Mouse (Mus musculus): ENCODE results near the gene Myadml2. TPM values are rescaled to one million over a fixed set of nuclear protein-coding genes. Genes with fewer than 3 reads are reported as not detected.

The Myadml2 gene
- polyA plus RNA-seq, 1 experiment from 2014 or later = 0.23 TPM

DNA sequence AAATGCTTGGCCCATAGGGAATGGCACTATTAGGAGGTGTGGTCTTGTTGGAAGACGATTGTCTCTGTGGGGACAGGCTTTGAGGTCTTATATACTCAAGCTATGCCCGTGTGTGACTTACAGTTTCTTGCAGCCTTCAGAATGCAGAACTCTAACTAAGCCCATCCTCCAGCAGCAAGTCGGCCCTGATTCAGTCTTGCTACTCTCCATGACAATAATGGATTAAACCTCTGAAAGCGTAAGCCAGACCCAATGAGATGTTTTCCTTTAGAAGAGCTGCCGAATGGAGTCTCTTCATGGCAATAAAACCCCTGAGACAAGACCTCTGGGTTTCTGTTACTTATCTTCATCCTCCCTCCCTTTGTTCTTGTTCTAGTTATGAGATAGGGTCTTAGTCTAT, 13.1 kb downstream of the Myadml2 start:
- WGBS (ENCODE audit: insufficient replicate concordance) = 78% methylated on average over 5 of the region's 5 CpGs
- peak overlapping the region; percentile 76 for H3K4me2 ChIP-seq
- peak overlapping the region; percentile 94; the same call in 1 of the 2 replicates for H3K27ac ChIP-seq
- H3K36me3 ChIP-seq = no peaks in the 10 kb centered on the region
- peak overlapping the region; percentile 91 for H3K4me3 ChIP-seq
- peak overlapping the region; percentile 99; the same call in 1 of the 2 replicates for H3K9ac ChIP-seq
- ATAC-seq = no peak
- peaks cover 52% of the 10 kb centered on the region for H3K4me1 ChIP-seq
- no peaks in the 10 kb centered on the region for H3K27me3 ChIP-seq (replicated peaks)
- no peaks in the 10 kb centered on the region for H3K9me3 ChIP-seq (replicated peaks)

DNA sequence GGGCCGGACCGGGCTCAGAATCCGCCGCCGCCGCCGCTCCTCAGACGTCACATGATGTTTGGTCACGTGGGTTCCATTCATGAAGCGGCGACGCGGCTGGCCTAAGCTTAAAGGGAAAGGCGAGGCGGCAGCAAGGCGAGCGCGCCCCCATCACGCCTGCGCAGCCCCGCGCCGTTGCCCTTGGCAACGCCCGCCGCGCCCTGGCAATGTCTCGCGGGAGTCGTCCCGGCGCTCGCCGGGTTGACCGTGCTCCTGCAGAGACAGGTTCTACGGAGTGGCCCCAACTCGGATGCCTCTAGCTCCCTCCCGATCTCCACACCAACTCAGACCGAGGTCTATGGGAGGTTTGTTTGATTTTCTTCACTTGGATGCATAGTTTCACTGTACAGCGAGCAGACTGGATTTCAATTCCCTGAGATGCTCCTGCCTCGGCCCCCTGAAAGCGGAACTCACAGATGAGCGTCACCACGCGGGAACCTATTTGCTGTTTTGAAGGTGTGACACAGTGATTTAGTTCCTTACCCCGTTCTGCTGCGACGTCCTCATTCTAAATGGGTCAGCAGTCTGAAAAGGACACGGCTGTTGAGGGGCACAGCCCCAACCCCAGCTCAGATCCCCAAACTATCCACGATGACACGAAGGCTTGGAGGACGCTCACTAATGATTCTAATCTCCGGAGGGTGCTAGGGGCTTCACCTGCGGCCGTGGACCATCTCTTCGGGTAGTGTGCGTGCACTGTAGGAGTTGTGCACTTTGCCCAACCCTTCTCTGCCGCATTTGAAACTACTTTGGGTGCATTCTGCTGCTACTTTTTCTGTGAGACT, 14.2 kb downstream of the Myadml2 start, which contains the start of gene Mafg:
TSS of gene Mafg (minus strand) at position 81 of the 824 bp plus-strand sequence.
- Histone ChIP-seq H3K27me3 (replicated peaks) (no peaks in the 10 kb centered on the region), H3K4me3 (peak within 1 kb of the TSS; percentile 91), H3K27ac (peak within 1 kb of the TSS; percentile 94), H3K9ac (peak within 1 kb of the TSS; percentile 99), H3K9me3 (replicated peaks) (no peaks in the 10 kb centered on the region), H3K4me2 (peak within 1 kb of the TSS; percentile 76), H3K4me1 (peaks cover 63% of the 10 kb centered on the region), H3K36me3 (peaks cover 9% of the 10 kb centered on the region)
- ATAC-seq = peak; percentile 79
- 8% methylated on average over 58 of the region's 58 CpGs for WGBS (ENCODE audit: insufficient replicate concordance)

DNA sequence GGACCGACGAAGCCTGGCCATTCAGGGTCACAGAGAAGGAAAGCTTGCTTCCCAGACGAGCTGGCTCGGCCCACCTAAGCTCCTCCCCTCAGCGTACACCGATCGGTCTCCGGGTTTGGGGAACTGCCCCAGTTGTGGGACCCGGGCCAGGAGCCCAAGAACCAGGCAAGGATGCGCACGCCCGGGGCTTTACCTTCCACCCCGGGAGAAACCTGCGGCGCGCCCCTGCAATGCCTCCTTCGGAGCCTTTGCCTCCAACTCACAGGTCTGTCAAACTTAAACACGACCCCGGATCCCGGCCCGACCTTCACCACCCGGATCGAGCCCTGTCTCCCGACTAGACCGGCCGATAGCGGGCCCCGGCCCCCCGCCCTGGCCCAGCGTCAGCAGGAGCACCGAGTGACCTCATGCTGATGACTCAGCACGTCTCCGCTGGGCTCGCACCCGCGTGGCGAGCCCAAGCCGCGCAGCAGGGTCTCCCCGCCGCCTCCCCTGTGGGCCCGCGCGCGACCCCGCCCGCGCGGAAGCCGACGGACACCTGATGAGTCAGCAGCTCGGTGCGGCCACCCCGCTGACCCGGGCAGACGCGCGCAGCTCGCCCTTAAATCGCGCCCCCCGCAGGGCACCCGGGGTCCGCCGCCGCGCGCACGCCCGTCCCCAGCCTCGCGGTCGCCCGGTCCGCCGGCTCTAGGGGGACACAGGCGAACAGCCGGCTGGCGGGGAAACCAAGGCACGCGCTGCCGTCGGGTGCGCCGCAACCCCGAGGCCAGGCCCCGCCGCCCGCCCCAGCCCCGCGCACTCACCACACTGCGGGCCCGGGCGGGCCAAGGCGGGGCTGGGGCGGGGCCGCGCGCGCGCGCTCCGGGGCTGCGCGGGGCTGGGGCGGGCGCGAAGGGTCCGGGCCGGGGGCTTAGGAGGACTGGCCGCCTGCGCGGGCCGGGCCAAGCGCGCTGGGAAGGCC, 15.1 kb downstream of the Myadml2 start:
- WGBS (ENCODE audit: insufficient replicate concordance) = under 1% methylated on average over 116 of the region's 116 CpGs
- Histone ChIP-seq H3K4me2 (peak overlapping the region; percentile 76), H3K36me3 (peaks cover 15% of the 10 kb centered on the region), H3K4me3 (peak overlapping the region; percentile 91), H3K4me1 (peaks cover 70% of the 10 kb centered on the region), H3K9me3 (replicated peaks) (no peaks in the 10 kb centered on the region), H3K27ac (peak overlapping the region; percentile 94), H3K27me3 (replicated peaks) (no peaks in the 10 kb centered on the region), H3K9ac (peak overlapping the region; percentile 99)
- ATAC-seq = peak; percentile 78

DNA sequence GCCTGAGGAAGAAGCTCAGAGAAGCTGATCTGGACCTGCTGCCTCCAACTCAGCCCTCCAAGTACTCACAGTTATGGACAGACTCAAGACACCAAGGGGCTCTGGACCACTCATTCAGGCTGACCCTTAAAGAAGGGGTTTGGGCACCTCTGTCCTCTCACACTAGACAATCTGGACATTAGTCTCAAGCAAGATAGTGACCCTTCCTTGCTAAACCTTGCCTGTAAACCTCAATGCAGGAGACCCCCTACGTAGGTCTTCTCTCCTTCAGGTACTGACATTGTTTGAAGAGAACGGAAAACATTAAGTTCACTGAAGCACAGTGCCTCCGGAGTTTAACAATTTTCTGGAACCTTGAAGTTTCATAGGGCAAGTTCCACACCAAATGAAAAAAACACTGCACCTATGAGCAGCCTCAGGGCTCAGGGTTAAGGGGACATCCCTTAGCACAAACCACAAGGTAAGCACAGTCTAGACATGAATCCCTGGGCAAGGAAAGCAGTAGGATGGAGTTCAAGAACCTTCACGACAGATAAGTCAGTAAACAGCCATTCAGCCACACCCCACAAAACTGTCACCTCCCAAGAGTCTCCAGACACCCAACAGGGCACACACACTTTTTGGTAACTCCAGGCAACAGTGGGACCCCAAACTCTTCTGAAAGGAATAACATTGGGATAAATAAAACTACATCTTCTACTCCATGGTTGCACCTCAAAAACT, 16.1 kb downstream of the Myadml2 start:
- H3K4me1 ChIP-seq = peaks cover 74% of the 10 kb centered on the region
- peak overlapping the region; percentile 99 for H3K9ac ChIP-seq
- peak overlapping the region; percentile 76 for H3K4me2 ChIP-seq
- WGBS (ENCODE audit: insufficient replicate concordance) = 39% methylated on average over 4 of the region's 4 CpGs
- peak overlapping the region; percentile 91 for H3K4me3 ChIP-seq
- peak overlapping the region; percentile 94 for H3K27ac ChIP-seq
- peaks cover 25% of the 10 kb centered on the region for H3K36me3 ChIP-seq
- no peaks in the 10 kb centered on the region for H3K9me3 ChIP-seq (replicated peaks)
- no peaks in the 10 kb centered on the region for H3K27me3 ChIP-seq (replicated peaks)
- ATAC-seq = peak; percentile 22

DNA sequence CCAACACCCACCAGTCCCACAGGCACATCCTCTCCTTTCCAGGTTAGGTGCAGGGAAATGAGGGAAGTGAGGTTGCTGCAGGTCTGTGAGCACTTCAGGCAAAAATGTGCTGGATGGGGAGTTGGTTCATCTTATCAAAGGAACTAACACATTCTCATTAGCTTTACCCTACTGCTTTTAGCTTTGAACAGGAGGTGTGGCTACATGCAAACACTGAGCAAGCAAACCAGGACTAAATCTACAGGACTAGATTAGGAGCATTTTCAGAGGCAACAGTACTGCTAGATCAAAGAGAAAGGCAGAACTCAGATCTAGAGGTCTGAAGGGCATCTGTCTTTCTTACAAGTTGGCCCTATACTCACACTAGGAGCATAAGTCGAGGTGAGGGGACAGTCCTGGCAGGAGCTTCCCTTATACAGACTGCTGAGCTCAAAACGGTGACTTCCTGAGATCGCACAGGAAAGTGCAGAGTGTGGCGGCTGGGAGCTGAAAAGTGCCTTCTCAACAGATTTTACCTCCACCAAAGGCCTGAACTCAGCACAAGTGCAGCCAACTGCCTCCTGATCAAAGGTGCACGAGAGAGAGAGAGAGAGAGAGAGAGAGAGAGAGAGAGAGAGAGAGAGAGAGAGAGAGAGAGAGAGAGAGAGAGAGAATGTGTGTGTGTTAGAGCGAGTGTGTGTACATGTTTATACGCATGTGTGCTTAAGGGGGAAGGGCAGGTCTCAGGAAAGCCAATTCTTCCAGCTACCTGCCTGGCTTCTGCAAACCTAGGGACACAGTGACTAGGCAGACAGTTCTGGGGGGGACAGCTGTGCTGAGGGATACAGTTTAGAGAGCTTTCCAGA, 16.9 kb downstream of the Myadml2 start:
- no peaks in the 10 kb centered on the region for H3K27me3 ChIP-seq (replicated peaks)
- no peaks in the 10 kb centered on the region for H3K9me3 ChIP-seq (replicated peaks)
- H3K9ac ChIP-seq = peak overlapping the region; percentile 99
- no peak for ATAC-seq
- WGBS (ENCODE audit: insufficient replicate concordance) = 9% methylated on average over 7 of the region's 7 CpGs
- peak overlapping the region; percentile 91 for H3K4me3 ChIP-seq
- peaks cover 31% of the 10 kb centered on the region for H3K36me3 ChIP-seq
- peaks cover 79% of the 10 kb centered on the region for H3K4me1 ChIP-seq
- H3K4me2 ChIP-seq = peak overlapping the region; percentile 76
- H3K27ac ChIP-seq = peak overlapping the region; percentile 94

DNA sequence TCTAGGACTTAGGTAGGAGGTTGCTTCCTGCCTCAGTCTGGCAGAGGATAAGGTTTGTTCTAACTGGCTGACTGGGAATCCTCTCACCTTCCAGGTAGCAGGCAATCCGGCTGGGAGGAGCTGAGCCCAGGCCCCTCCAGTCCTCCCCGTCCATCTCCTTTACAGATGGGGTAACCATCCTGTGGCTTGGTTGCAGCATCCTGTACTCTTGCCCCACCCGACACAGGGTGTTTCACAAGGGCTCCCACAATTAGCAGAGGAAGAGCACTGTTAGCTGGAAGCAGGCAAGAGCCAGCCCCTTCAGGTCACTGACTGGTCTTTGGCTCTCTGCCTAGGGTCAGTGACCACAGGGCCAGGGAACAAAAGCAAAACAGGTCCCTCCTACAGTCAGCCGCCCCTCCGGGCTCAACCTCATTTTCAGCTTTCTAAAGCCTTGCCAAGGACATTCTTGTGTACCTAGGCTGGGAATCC, 17.5 kb downstream of the Myadml2 start:
- Histone ChIP-seq H3K4me1 (peaks cover 86% of the 10 kb centered on the region), H3K27ac (peak overlapping the region; percentile 94), H3K9ac (peak overlapping the region; percentile 99), H3K36me3 (peaks cover 36% of the 10 kb centered on the region), H3K27me3 (replicated peaks) (no peaks in the 10 kb centered on the region), H3K9me3 (replicated peaks) (no peaks in the 10 kb centered on the region), H3K4me3 (peak overlapping the region; percentile 91), H3K4me2 (peak overlapping the region; percentile 76)
- ATAC-seq = peak; percentile 22; the same call in 1 of the 2 replicates
- 20% methylated on average over 5 of the region's 5 CpGs for WGBS (ENCODE audit: insufficient replicate concordance)

DNA sequence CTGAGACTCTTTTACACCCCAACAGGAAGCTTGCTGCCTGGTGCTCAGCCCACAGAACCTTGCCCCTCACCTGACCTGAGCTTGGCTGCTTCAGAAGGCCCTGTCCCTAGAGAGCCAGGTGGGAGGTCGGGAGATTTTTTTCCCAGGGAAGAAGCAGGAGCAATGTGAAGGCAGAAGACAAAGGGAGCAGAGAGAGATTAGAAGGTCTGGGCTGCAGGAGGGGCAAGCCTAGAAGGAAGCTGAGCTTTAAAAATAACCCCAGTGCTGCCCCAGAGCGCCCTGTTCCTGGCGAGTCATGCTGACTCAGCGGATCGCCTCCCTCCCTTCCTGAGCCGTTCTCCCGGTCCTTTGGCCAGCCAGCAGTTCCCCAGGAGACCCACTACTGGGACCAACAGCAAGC, 18.0 kb downstream of the Myadml2 start:
- peak overlapping the region; percentile 76 for H3K4me2 ChIP-seq
- peak overlapping the region; percentile 91 for H3K4me3 ChIP-seq
- ATAC-seq = peak; percentile 62
- no peaks in the 10 kb centered on the region for H3K27me3 ChIP-seq (replicated peaks)
- peak overlapping the region; percentile 94 for H3K27ac ChIP-seq
- H3K9ac ChIP-seq = peak overlapping the region; percentile 99
- 8% methylated on average over 7 of the region's 7 CpGs for WGBS (ENCODE audit: insufficient replicate concordance)
- no peaks in the 10 kb centered on the region for H3K9me3 ChIP-seq (replicated peaks)
- peaks cover 36% of the 10 kb centered on the region for H3K36me3 ChIP-seq
- peaks cover 87% of the 10 kb centered on the region for H3K4me1 ChIP-seq

DNA sequence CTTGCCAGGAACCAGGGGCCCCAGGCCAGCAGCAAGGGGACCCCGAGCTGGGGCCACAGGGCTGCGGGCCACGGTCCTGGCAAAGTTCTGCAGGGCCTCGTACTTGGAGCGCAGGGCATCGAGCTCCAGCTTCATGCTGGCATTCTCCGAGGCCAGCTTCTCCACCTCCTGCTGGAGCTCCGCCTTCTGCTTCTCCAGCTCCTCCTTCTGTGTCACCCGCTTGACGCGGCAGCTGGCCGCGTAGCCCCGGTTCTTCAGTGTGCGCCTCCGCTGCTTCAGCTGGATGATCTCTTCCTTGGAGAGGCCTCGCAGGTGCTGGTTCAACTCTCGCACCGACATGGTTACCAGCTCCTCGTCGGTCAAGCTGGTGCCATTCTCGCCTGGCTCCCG, 18.6 kb downstream of the Myadml2 start:
- Histone ChIP-seq H3K4me2 (peak overlapping the region; percentile 76), H3K9ac (peak overlapping the region; percentile 99), H3K9me3 (replicated peaks) (no peaks in the 10 kb centered on the region), H3K27ac (peak overlapping the region; percentile 94), H3K4me3 (peak overlapping the region; percentile 91), H3K36me3 (peaks cover 36% of the 10 kb centered on the region), H3K4me1 (peaks cover 82% of the 10 kb centered on the region), H3K27me3 (replicated peaks) (no peaks in the 10 kb centered on the region)
- no peak for ATAC-seq
- WGBS (ENCODE audit: insufficient replicate concordance) = 40% methylated on average over 23 of the region's 23 CpGs

DNA sequence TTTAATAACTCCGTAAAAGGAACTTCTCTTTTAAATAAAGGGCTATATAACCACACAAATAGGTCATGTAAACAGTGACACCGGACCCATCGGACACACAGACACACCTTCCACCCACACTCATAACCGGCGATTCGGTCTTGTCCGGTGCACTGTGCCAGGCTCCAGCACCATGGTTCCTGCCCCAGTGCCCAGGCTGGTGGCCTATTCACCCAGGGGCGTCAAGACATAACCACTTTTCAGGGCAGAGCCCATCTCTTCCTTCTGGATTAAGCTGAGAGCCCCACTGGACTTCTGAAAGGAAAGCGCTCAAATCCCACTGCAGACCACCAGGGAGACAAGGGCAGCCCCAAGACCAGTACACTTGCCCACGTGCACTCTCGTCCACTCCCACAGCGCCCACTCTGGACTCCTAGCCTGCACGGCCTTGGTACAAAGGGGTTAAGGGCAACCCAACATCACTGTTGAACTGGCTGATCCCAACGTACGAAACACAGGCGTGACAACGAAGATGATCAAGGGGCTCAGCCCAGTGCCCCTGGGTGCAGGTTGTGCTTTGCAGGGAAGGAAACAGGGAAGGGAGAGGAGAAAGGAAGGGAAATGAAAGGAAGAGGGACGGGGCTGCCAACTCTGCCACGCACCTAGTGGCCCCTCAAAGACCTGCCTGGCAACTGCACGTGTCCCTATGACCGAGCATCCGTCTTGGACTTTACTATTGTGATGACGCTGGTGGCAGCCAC, 19.2 kb downstream of the Myadml2 start:
- Histone ChIP-seq H3K36me3 (peaks cover 36% of the 10 kb centered on the region), H3K27ac (peak overlapping the region; percentile 94), H3K4me3 (peak overlapping the region; percentile 91), H3K27me3 (replicated peaks) (no peaks in the 10 kb centered on the region), H3K9ac (peak overlapping the region; percentile 99), H3K4me1 (peaks cover 82% of the 10 kb centered on the region), H3K4me2 (peak overlapping the region; percentile 76), H3K9me3 (replicated peaks) (no peaks in the 10 kb centered on the region)
- 89% methylated on average over 23 of the region's 23 CpGs for WGBS (ENCODE audit: insufficient replicate concordance)
- no peak for ATAC-seq

All from liver, embryonic 12.5 days (tissue).